Mouse (Mus musculus): ENCODE measurements around the gene Gm13090.

DNA sequence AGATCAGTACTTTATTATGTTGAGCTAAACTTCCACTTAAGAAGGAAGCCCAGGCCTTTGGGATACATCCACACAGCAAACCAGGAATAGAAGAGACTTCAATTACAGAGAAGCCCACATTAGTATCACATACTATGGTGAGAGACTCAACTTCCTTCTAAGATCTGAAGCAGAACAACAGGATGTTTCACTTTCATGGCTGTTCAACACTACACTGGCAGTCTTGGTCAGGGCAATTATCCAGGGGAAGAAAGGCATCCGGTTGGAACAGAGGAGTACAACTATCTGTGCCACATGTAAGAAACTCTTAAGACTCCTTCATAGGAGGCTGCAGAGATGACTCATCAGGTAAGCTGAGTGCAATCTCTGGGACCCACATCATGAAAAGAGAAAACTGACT is 38.2 kb upstream of the Gm13090 start:
- TF ChIP-seq CTCF (IDR thresholded peaks at IDR 0.05; ENCODE audit: extremely low read depth, insufficient read depth, insufficient read length, insufficient replicate concordance): no peak
- TF ChIP-seq POLR2A (IDR thresholded peaks at IDR 0.05; ENCODE audit: low read depth, low read length): no peak
